Mouse (Mus musculus): Measurements from ENCODE around the gene Atrnl1.
A peak's percentile ranks its signal among the peaks of the same experiment; 100 is the strongest.

Atrnl1 gene

GRCm38 (mm10) chr19:57724920-57725319, 114.1 kb downstream of the Atrnl1 start:
- DNase-seq: peak; percentile 14 to 45

- no peak for DNase-seq
Observed at GRCm38 (mm10) chr19:57725326-57725725, 114.5 kb downstream of the Atrnl1 start.

GRCm38 (mm10) chr19:57727009-57727408, 116.2 kb downstream of the Atrnl1 start:
- no peak for DNase-seq

- DNase-seq: no peak
Observed at GRCm38 (mm10) chr19:57737475-57737874, 126.6 kb downstream of the Atrnl1 start.

GRCm38 (mm10) chr19:57745579-57745978, 134.7 kb downstream of the Atrnl1 start:
- DNase-seq: peak; percentile 7 to 37

- no peak for DNase-seq
Observed at GRCm38 (mm10) chr19:57746553-57746952, 135.7 kb downstream of the Atrnl1 start.

GRCm38 (mm10) chr19:57752189-57752588, 141.4 kb downstream of the Atrnl1 start:
- DNase-seq: no peak

- DNase-seq: no peak
Observed at GRCm38 (mm10) chr19:57762526-57762925, 151.7 kb downstream of the Atrnl1 start.

- no peak for DNase-seq
Observed at GRCm38 (mm10) chr19:57764576-57765371, 153.9 kb downstream of the Atrnl1 start.

- DNase-seq: no peak
Observed at GRCm38 (mm10) chr19:57767051-57767450, 156.2 kb downstream of the Atrnl1 start.

GRCm38 (mm10) chr19:57768661-57769060, 157.8 kb downstream of the Atrnl1 start:
- no peak for DNase-seq

- DNase-seq: peak; percentile 15 to 63
Observed at GRCm38 (mm10) chr19:57782366-57783089, 171.7 kb downstream of the Atrnl1 start.

- DNase-seq: no peak
Observed at GRCm38 (mm10) chr19:57786699-57787098, 175.9 kb downstream of the Atrnl1 start.

- peak in 1 of 2 experiments; percentile 7 for DNase-seq
Observed at GRCm38 (mm10) chr19:57802207-57802606, 191.4 kb downstream of the Atrnl1 start.

- no peak for DNase-seq
Observed at GRCm38 (mm10) chr19:57802771-57803482, 192.1 kb downstream of the Atrnl1 start.

GRCm38 (mm10) chr19:57803483-57803820, 192.6 kb downstream of the Atrnl1 start:
- no peak for DNase-seq

GRCm38 (mm10) chr19:57808363-57808762, 197.5 kb downstream of the Atrnl1 start:
- no peak for DNase-seq

GRCm38 (mm10) chr19:57814291-57814690, 203.5 kb downstream of the Atrnl1 start:
- DNase-seq: no peak

- DNase-seq: peak in 1 of 2 experiments; percentile 33
Observed at GRCm38 (mm10) chr19:57816221-57816996, 205.6 kb downstream of the Atrnl1 start.

GRCm38 (mm10) chr19:57817736-57818135, 206.9 kb downstream of the Atrnl1 start:
- no peak for DNase-seq

- no peak for DNase-seq
Observed at GRCm38 (mm10) chr19:57823446-57823845, 212.6 kb downstream of the Atrnl1 start.

Data from cerebellum, postnatal 25 days (tissue).